Mouse (Mus musculus): Measurements from ENCODE around the gene Olfr23. TPM values are rescaled to one million over a fixed set of nuclear protein-coding genes. Genes with fewer than 3 reads are reported as not detected.

The Olfr23 gene
- polyA plus RNA-seq, 1 experiment = not detected

Other genes with a start within 250 kb of the Olfr23 start
- gene Zfp735, start 247.9 kb upstream of the Olfr23 start, polyA plus RNA-seq (2012; fragmentation: generic; extraction: Trizol) = not detected
- not detected for gene Olfr389, start 156.0 kb upstream of the Olfr23 start, polyA plus RNA-seq (2012; fragmentation: generic; extraction: Trizol)
- not detected for gene Olfr390, start 153.7 kb upstream of the Olfr23 start, polyA plus RNA-seq (2012; fragmentation: generic; extraction: Trizol)
- not detected for gene Olfr391-ps, start 133.6 kb upstream of the Olfr23 start, polyA plus RNA-seq (2012; fragmentation: generic; extraction: Trizol)
- gene Olfr392, start 119.6 kb upstream of the Olfr23 start, polyA plus RNA-seq (2012; fragmentation: generic; extraction: Trizol) = not detected
- gene Olfr393, start 85.2 kb upstream of the Olfr23 start, polyA plus RNA-seq (2012; fragmentation: generic; extraction: Trizol) = not detected
- gene Olfr394, start 45.9 kb upstream of the Olfr23 start, polyA plus RNA-seq (2012; fragmentation: generic; extraction: Trizol) = not detected
- gene Olfr395, start 27.4 kb upstream of the Olfr23 start, polyA plus RNA-seq (2012; fragmentation: generic; extraction: Trizol) = not detected
- not detected for gene Olfr397, start 24.1 kb downstream of the Olfr23 start, polyA plus RNA-seq (2012; fragmentation: generic; extraction: Trizol)
- not detected for gene Olfr398, start 53.7 kb downstream of the Olfr23 start, polyA plus RNA-seq (2012; fragmentation: generic; extraction: Trizol)
- gene Olfr139, start 119.9 kb downstream of the Olfr23 start, polyA plus RNA-seq (2012; fragmentation: generic; extraction: Trizol) = not detected
- gene Olfr399, start 119.9 kb downstream of the Olfr23 start, polyA plus RNA-seq (2012; fragmentation: generic; extraction: Trizol) = not detected
- not detected for gene Zfp616, start 133.3 kb downstream of the Olfr23 start, polyA plus RNA-seq (2012; fragmentation: generic; extraction: Trizol)
- not detected for gene Olfr401, start 177.0 kb downstream of the Olfr23 start, polyA plus RNA-seq (2012; fragmentation: generic; extraction: Trizol)
- gene Olfr402, start 216.9 kb downstream of the Olfr23 start, polyA plus RNA-seq (2012; fragmentation: generic; extraction: Trizol) = not detected
- not detected for gene Olfr403, start 249.6 kb downstream of the Olfr23 start, polyA plus RNA-seq (2012; fragmentation: generic; extraction: Trizol)